Mouse (Mus musculus) cerebellum, adult 2 months (tissue): ENCODE measurements around the gene Cldn4.

ENCODE experiments used
- CTCF ChIP-seq: fragments of 200-500 bp; IDR thresholded peaks from 2 replicates; pipeline ENCODE4 v1.5.1; 2011; ENCODE audit warnings: low read depth, mild to moderate bottlenecking, control low read depth, low read length, moderate library complexity, borderline replicate concordance; ENCODE audit not compliant: insufficient read depth
- POLR2A ChIP-seq: fragments of 200-500 bp; IDR thresholded peaks from 2 replicates; pipeline ENCODE4 v1.6.1; 2011; ENCODE audit warnings: low read length, control low read depth, borderline replicate concordance; ENCODE audit not compliant: insufficient read depth

- TF ChIP-seq CTCF (no peak), POLR2A (no peak)
Observed at GRCm38 (mm10) chr5:134976577-134977250, 30.0 kb upstream of the Cldn4 start.
